Mouse (Mus musculus) MEL (cell line): ENCODE measurements around the gene D17Wsu92e. TPM values are rescaled to one million over a fixed set of nuclear protein-coding genes. Genes with fewer than 3 reads are reported as not detected.

Experiments used
- DNase-seq: peaks from one replicate; pipeline ENCODE4 v3.0.0; 2011; ENCODE audit warnings: low read depth, low spot score
- H3K27ac ChIP-seq: 2 replicates; pipeline ENCODE4 v1.5.1; 2012; ENCODE audit warnings: low read depth, mild to moderate bottlenecking, control low read depth, low read length, moderate library complexity; ENCODE audit not compliant: control insufficient read depth
- H3K27me3 ChIP-seq, 2 experiments: fragments of 150-350 bp in 1 of 2; sonication (generic) in 1 of 2; 2 replicates each; pipeline ENCODE4 v1.6.1; 2012; ENCODE audit warnings: low read length in 2 of 2, mild to moderate bottlenecking in 2 of 2, improper control_type of control experiment in 1 of 2, moderate library complexity in 1 of 2; ENCODE audit not compliant: insufficient read depth in 2 of 2, control insufficient read depth in 1 of 2
- H3K36me3 ChIP-seq, 2 experiments: 2 replicates each; pipeline ENCODE4 v1.6.1; 2012 to 2014; ENCODE audit warnings: low read length in 2 of 2, improper control_type of control experiment in 1 of 2, inconsistent platforms in 1 of 2, mild to moderate bottlenecking in 1 of 2; ENCODE audit not compliant: insufficient read depth in 2 of 2, control insufficient read depth in 1 of 2
- H3K4me1 ChIP-seq, 2 experiments: fragments of 150-350 bp in 1 of 2; sonication (generic) in 1 of 2; 2 replicates each; pipeline ENCODE4 v1.6.1; 2012; ENCODE audit warnings: low read length in 2 of 2, improper control_type of control experiment in 1 of 2, mild to moderate bottlenecking in 1 of 2; ENCODE audit not compliant: insufficient read depth in 2 of 2, control insufficient read depth in 1 of 2
- H3K4me3 ChIP-seq, 2 experiments: fragments of 150-350 bp in 1 of 2; sonication (generic) in 1 of 2; 2 replicates each; pipeline ENCODE4 v1.5.1; 2012; ENCODE audit warnings: low read depth in 2 of 2, low read length in 2 of 2, mild to moderate bottlenecking in 2 of 2, moderate library complexity in 2 of 2, control low read depth in 1 of 2, improper control_type of control experiment in 1 of 2; ENCODE audit not compliant: control insufficient read depth in 1 of 2, insufficient read depth in 1 of 2
- H3K79me2 ChIP-seq: 2 replicates; pipeline ENCODE4 v1.6.1; 2012; ENCODE audit warnings: mild to moderate bottlenecking, low read length, moderate library complexity; ENCODE audit not compliant: control insufficient read depth, poor library complexity, insufficient read depth
- H3K9ac ChIP-seq: 2 replicates; pipeline ENCODE4 v1.6.1; 2012; ENCODE audit warnings: low read depth, mild to moderate bottlenecking, control low read depth, low read length, moderate library complexity; ENCODE audit not compliant: control insufficient read depth, poor library complexity, severe bottlenecking
- H3K9me3 ChIP-seq: fragments of 150-350 bp; sonication (generic); replicated peaks from 2 replicates; pipeline ENCODE4 v1.6.1; 2012; ENCODE audit warnings: mild to moderate bottlenecking, low read length, improper control_type of control experiment, moderate library complexity; ENCODE audit not compliant: insufficient read depth
- CTCF ChIP-seq, 3 experiments: IDR thresholded peaks in 2 of 3; conservative IDR thresholded peaks in 1 of 3; 2 replicates each; pipeline ENCODE4 v1.5.1; 2011 to 2012; ENCODE audit warnings: low read length in 3 of 3, low read depth in 2 of 3, mild to moderate bottlenecking in 2 of 3, improper control_type of control experiment in 1 of 3, inconsistent platforms in 1 of 3, mixed read lengths in 1 of 3, moderate library complexity in 1 of 3; ENCODE audit not compliant: control insufficient read depth in 1 of 3, insufficient read depth in 1 of 3, poor library complexity in 1 of 3, severe bottlenecking in 1 of 3
- GABPA ChIP-seq: IDR thresholded peaks from 2 replicates; pipeline ENCODE4 v1.6.1; 2012; ENCODE audit warnings: low read depth, mild to moderate bottlenecking, inconsistent platforms, low read length, improper control_type of control experiment, moderate library complexity
- JUND ChIP-seq: IDR thresholded peaks from 2 replicates; pipeline ENCODE4 v1.6.1; 2011; ENCODE audit warnings: low read depth, mild to moderate bottlenecking, improper control_type of control experiment, low read length
- KAT2A ChIP-seq: conservative IDR thresholded peaks from 2 replicates; pipeline ENCODE4 v1.6.1; 2012; ENCODE audit warnings: low read depth, low read length, improper control_type of control experiment, inconsistent platforms
- MAFK ChIP-seq: IDR thresholded peaks from 2 replicates; pipeline ENCODE4 v1.6.1; 2011; ENCODE audit warnings: low read depth, mild to moderate bottlenecking, low read length, improper control_type of control experiment, borderline replicate concordance
- MAX ChIP-seq: IDR thresholded peaks from 2 replicates; pipeline ENCODE4 v1.6.1; 2011; ENCODE audit warnings: low read length, improper control_type of control experiment
- MEF2A ChIP-seq: IDR thresholded peaks from 2 replicates; pipeline ENCODE4 v1.6.1; 2014; ENCODE audit warnings: low read depth, mild to moderate bottlenecking, inconsistent platforms, low read length, improper control_type of control experiment; ENCODE audit not compliant: poor library complexity, insufficient replicate concordance, severe bottlenecking; ENCODE audit errors: extremely low read depth
- MXI1 ChIP-seq: IDR thresholded peaks from 2 replicates; pipeline ENCODE4 v1.6.1; 2011; ENCODE audit warnings: mild to moderate bottlenecking, low read depth, low read length, improper control_type of control experiment
- MYC ChIP-seq: IDR thresholded peaks from 2 replicates; pipeline ENCODE4 v1.6.1; 2011; ENCODE audit warnings: low read depth, mild to moderate bottlenecking, low read length, improper control_type of control experiment, moderate library complexity
- NELFE ChIP-seq: IDR thresholded peaks from 2 replicates; pipeline ENCODE4 v1.6.1; 2011; ENCODE audit warnings: low read depth, low read length, improper control_type of control experiment
- POLR2A ChIP-seq, 2 experiments: IDR thresholded peaks; 2 replicates each; pipeline ENCODE4 v1.6.1; 2011 to 2012; ENCODE audit warnings: low read length in 2 of 2, mild to moderate bottlenecking in 2 of 2, control low read depth in 1 of 2, improper control_type of control experiment in 1 of 2, low read depth in 1 of 2, moderate library complexity in 1 of 2; ENCODE audit not compliant: control insufficient read depth in 1 of 2, insufficient read depth in 1 of 2, poor library complexity in 1 of 2
- POLR2AphosphoS2 ChIP-seq: IDR thresholded peaks from 2 replicates; pipeline ENCODE4 v1.6.1; 2011; ENCODE audit warnings: low read length, improper control_type of control experiment
- POLR2AphosphoS5 ChIP-seq: IDR thresholded peaks from 2 replicates; pipeline ENCODE4 v1.6.1; 2012; ENCODE audit warnings: low read depth, borderline replicate concordance, mild to moderate bottlenecking, inconsistent platforms, low read length, moderate library complexity, mixed read lengths
- SIN3A ChIP-seq: IDR thresholded peaks from 2 replicates; pipeline ENCODE4 v1.6.1; 2012; ENCODE audit warnings: low read length, improper control_type of control experiment, inconsistent platforms
- TBP ChIP-seq: IDR thresholded peaks from 2 replicates; pipeline ENCODE4 v1.8.0; 2011; ENCODE audit warnings: low read depth, low read length, improper control_type of control experiment
- TCF12 ChIP-seq: IDR thresholded peaks from 2 replicates; pipeline ENCODE4 v1.6.1; 2014; ENCODE audit warnings: low read depth, mild to moderate bottlenecking, inconsistent platforms, low read length, improper control_type of control experiment, moderate library complexity
- USF1 ChIP-seq: IDR thresholded peaks from 2 replicates; pipeline ENCODE4 v1.6.1; 2014; ENCODE audit warnings: low read depth, mild to moderate bottlenecking, inconsistent platforms, low read length, improper control_type of control experiment, moderate library complexity
- ZMIZ1 ChIP-seq: IDR thresholded peaks from 2 replicates; pipeline ENCODE4 v1.6.1; 2012; ENCODE audit warnings: low read depth, mild to moderate bottlenecking, inconsistent platforms, low read length, improper control_type of control experiment, moderate library complexity
- polyA plus RNA-seq, 2 experiments: library from polyadenylated mRNA; stranded (reverse) in 1 of 2; unstranded in 1 of 2; fragments of >175 nt in 1 of 2; fragments of >200 nt in 1 of 2; gene quantifications; 2 replicates each; pipeline versions ENCODE4 v1.2.1 to v1.2.4; 2012; ENCODE audit warnings: low replicate concordance in 2 of 2, low read depth in 1 of 2; ENCODE audit not compliant: insufficient read length in 2 of 2, insufficient read depth in 1 of 2, missing spikeins in 1 of 2
- total RNA-seq: library from RNA; depleted of rRNA; stranded (reverse); fragments of 300-350 nt; gene quantifications from 2 replicates; pipeline ENCODE4 v1.2.3, GENCODE M21; 2012

Gene D17Wsu92e
- total and polyA plus RNA-seq, 3 experiments, result 72.5 to 108 TPM; not detected in 1

DNA sequence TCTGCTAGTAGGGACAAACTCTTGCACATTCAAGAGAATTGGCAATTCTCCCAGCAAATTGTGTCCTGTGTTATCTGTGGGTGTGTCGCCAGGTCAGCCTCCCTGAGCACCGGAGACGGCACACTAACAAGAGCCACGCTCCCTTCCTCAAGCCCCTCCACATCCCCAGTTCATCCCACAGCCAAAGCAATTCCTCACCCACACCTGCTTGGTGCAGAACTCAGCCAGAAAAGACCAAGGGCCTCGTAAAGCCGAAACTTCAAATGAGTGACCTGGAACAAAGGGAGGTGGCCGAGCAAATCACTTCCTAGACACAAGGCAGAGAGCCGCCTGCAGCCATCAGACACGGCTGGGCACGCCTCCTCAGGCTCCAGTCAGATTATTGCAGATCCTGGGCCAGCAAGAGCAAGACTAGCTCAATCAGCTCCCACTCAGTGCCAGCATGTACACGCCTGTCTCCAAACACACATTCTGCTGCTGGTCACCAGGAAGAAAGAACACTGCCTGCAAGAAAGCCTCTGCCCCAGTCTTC, 23.0 kb downstream of the D17Wsu92e start:
- peaks cover 68% of the 10 kb centered on the region for H3K79me2 ChIP-seq
- no peak overlapping the region for H3K9ac ChIP-seq
- no peaks in the 10 kb centered on the region for H3K27me3 ChIP-seq
- H3K27ac ChIP-seq, result no peak overlapping the region
- H3K36me3 ChIP-seq, result peaks cover 4 to 12% of the 10 kb centered on the region in 2 experiments; a peak in 3 of 4 replicates
- H3K4me3 ChIP-seq, result no peak overlapping the region
- TF ChIP-seq POLR2A (IDR thresholded peaks at IDR 0.05; ENCODE audit: control insufficient read depth in 1 of 2, insufficient read depth in 1 of 2, low read depth in 1 of 2, low read length in 2 of 2, poor library complexity in 1 of 2), result no peak
- no peak for TF ChIP-seq ZMIZ1
- no peak for TF ChIP-seq POLR2AphosphoS5
- peak; percentile 27; the same call in 1 of the 2 replicates for TF ChIP-seq SIN3A
- no peak for TF ChIP-seq NELFE
- H3K4me1 ChIP-seq, result peaks cover 5 to 17% of the 10 kb centered on the region in 2 experiments; a peak in 3 of 4 replicates
- peak; percentile 57 for DNase-seq
- H3K9me3 ChIP-seq, result no peaks in the 10 kb centered on the region

- H3K4me1 ChIP-seq, result peaks cover 5 to 17% of the 10 kb centered on the region in 2 experiments; a peak in 3 of 4 replicates
- no peak overlapping the region for H3K9ac ChIP-seq
- peaks cover 63% of the 10 kb centered on the region for H3K79me2 ChIP-seq
- H3K4me3 ChIP-seq, result no peak overlapping the region
- H3K27ac ChIP-seq, result no peak overlapping the region
- DNase-seq, result peak; percentile 23
- H3K9me3 ChIP-seq, result no peaks in the 10 kb centered on the region
- no peaks in the 10 kb centered on the region for H3K27me3 ChIP-seq
- H3K36me3 ChIP-seq, result peaks cover 6 to 12% of the 10 kb centered on the region in 2 experiments; a peak in 3 of 4 replicates
- TF ChIP-seq MAFK, result no peak
- 0 out of 2 replicates have a peak, but pooled peaks have one; percentile 1 for TF ChIP-seq MXI1
- TF ChIP-seq, all 39 proteins: peak for 1
Observed at GRCm38 (mm10) chr17:27796780-27797179, 23.7 kb downstream of the D17Wsu92e start.

DNA sequence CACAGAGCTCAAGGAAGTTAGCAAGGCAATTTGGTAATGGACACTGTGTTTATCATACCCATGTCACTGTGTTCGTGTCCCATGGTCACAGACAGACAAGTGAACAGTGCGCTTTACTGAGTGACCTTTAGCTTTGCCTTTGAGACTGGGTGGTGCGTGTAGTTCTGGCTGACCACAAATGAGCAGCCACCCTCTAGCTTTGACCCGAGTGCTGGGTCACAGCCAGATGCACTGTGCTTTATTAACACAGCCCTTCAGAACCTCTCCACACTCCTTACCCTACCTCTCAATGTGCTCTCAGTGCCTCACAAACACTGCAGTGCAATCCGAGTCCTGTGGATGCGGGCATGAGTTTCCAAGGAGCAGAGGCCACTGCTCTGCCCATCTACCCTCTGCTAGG, 27.3 kb downstream of the D17Wsu92e start:
- TF ChIP-seq MAFK (no peak), POLR2AphosphoS5 (no peak), MAX (no peak), ZMIZ1 (no peak), TBP (no peak), POLR2AphosphoS2 (no peak), TCF12 (no peak), KAT2A (no peak), JUND (no peak), GABPA (no peak), MYC (no peak), MEF2A (no peak), USF1 (no peak), CTCF (IDR thresholded peaks at IDR 0.05 in 2 of 3, conservative IDR thresholded peaks at IDR 0.05 in 1 of 3; ENCODE audit: control insufficient read depth in 1 of 3, insufficient read depth in 1 of 3, low read depth in 2 of 3, low read length in 3 of 3, poor library complexity in 1 of 3, severe bottlenecking in 1 of 3) (no peak), SIN3A (no peak)
- no peak overlapping the region for H3K27ac ChIP-seq
- H3K4me3 ChIP-seq, result no peak overlapping the region
- DNase-seq, result no peak
- H3K9ac ChIP-seq, result no peak overlapping the region
- peaks cover 5 to 15% of the 10 kb centered on the region in 2 experiments; a peak in 3 of 4 replicates for H3K4me1 ChIP-seq
- H3K79me2 ChIP-seq, result peaks cover 38% of the 10 kb centered on the region
- no peaks in the 10 kb centered on the region for H3K9me3 ChIP-seq
- peaks cover 12 to 15% of the 10 kb centered on the region in 2 experiments for H3K36me3 ChIP-seq
- no peaks in the 10 kb centered on the region for H3K27me3 ChIP-seq
